Mouse (Mus musculus): ENCODE measurements around the gene Gsta4.
"Not testable (repeated sequence)": the region's sequence is repeated elsewhere in the genome, so short reads cannot be mapped to it uniquely, and the experiment has no call there.

The Gsta4 gene

DNA sequence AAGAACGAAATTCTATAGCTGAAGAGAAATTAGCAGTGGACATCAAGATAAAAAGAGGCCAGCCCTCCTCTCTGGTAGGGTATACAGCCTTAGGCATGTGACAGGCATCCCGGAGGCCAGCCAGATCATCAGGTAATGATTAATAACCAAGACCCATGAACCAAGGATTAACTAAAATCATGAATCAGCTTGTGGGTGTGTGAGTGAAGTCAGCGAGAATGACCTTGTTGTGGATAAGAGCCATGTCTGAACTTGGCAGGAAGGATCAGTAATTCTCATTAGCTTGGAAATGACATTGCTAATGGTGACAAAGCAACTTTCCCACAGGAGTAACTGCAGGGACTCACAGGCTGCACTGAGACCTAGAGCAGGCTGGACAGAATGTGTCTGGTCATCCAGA is 47.1 kb downstream of the Gsta4 start:
- DNase-seq (ENCODE audit: low spot score in 2 of 2): not testable (repeated sequence)

DNA sequence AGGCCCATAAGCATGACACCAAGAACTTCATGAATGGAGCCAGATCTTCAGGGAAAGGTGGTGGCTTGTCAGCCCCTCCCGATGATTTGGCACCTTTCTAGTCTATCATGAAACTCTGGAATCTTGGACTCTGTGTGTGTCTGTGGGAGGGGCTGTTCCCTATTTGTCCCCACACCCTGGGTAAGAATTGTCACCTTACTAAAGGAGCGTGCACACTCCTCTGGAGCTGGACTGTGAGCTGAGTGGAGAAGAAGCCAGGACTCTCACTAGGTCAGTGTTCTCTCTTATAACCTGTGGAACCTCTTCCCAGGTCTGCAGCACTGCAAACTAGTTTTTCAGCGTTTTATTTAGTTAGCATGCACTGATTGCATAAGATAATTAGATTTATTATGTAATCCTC is 47.9 kb downstream of the Gsta4 start, which contains the start of gene Gsta1:
Gsta1 (plus strand) TSS at position 196 of the 400 bp plus-strand sequence.
- DNase-seq (ENCODE audit: low spot score in 2 of 2): not testable (repeated sequence)

DNA sequence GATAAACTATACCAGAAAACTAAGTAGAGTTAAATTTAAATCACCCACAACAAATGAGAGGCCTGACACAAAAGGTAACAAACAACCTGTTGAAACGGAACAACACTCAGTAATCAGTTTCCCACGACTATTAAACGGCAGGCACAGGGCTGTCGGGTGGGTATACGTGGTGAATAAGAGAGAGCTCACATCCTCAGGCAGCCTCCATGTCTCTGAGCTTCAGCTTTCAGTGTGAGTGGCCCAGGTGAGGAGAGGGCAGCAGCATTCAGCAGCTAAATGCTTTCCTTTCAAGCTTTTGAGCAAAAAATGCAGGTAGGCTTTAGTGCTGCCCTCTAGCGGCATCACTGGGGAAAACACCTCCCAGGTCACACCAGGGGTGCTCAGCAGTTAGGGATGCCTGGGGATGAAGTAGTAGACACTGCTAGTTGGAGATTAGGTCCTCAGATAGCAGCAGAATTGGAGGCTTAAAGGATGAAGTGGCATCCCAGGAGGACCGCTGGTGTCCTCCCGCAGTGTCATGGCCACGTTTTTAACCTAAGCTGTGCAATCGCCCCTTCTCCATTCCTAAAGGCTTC is 50.6 kb downstream of the Gsta4 start:
- DNase-seq (ENCODE audit: low spot score in 2 of 2): not testable (repeated sequence)

DNA sequence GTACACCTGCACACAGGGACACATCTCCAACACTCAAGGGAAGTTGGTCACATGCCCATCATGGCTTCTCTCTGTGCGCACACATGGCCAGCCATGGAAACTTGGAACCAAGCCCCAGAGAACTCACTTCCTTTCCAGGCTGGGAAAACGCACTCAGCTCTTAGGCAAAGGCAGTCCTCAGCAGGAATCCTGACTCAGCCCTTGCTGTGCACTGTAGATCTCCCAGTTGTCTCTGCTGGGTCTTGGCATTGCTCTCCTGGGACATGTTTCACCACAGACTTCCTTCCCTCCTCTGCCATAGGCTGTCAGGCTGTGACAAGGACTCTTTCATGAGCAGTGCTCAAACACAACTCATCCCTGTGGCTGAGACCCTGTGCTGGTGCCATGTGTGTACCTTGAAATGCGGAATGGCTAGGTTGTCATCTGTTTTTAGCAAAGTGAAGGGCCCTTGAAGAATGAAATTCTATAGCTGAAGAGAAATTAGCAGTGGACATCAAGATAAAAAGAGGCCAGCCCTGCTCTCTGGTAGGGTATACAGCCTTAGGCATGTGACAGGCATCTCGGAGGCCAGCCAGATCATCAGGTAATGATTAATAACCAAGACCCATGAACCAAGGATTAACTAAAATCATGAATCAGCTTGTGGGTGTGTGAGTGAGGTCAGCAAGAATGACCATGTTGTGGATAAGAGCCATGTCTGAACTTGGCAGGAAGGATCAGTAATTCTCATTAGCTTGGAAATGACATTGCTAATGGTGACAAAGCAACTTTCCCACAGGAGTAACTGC is 73.3 kb downstream of the Gsta4 start:
- DNase-seq (ENCODE audit: low spot score in 2 of 2): not testable (repeated sequence)

DNA sequence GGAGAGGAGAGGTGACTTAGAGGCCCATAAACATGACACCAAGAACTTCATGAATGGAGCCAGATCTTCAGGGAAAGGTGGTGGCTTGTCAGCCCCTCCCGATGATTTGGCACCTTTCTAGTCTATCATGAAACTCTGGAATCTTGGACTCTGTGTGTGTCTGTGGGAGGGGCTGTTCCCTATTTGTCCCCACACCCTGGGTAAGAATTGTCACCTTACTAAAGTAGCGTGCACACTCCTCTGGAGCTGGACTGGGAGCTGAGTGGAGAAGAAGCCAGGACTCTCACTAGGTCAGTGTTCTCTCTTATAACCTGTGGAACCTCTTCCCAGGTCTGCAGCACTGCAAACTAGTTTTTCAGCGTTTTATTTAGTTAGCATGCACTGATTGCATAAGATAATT is 74.3 kb downstream of the Gsta4 start, which contains the start of gene Gm3776:
Gm3776 (plus strand) TSS at position 216 of the 400 bp plus-strand sequence.
- DNase-seq (ENCODE audit: low spot score in 2 of 2): not testable (repeated sequence)

Measured in spleen, postnatal 14 days (tissue).